Mouse (Mus musculus) hindbrain, embryonic 12.5 days (tissue): Measurements from ENCODE around the gene Zdhhc1. TPM values are rescaled to one million over a fixed set of nuclear protein-coding genes. Genes with fewer than 3 reads are reported as not detected.

Experiments used
- ATAC-seq: fragments of 200-750 bp; cut with Nextera tagmentation; 2 replicates; pipeline ENCODE4 v1.8.0; 2017; ENCODE audit warnings: moderate TSS enrichment; ENCODE audit not compliant: low FRiP score
- H3K27ac ChIP-seq: fragments of 300-500 bp; sonication (generic); 2 replicates; pipeline ENCODE4 v1.5.1; 2016; ENCODE audit warnings: mild to moderate bottlenecking
- H3K27me3 ChIP-seq: fragments of 300-500 bp; sonication (generic); 2 replicates; pipeline ENCODE4 v1.6.1; 2016; ENCODE audit warnings: mild to moderate bottlenecking
- H3K36me3 ChIP-seq: fragments of 300-500 bp; sonication (generic); 2 replicates; pipeline ENCODE4 v1.6.1; 2016; ENCODE audit warnings: mild to moderate bottlenecking
- H3K4me1 ChIP-seq: fragments of 300-500 bp; sonication (generic); 2 replicates; pipeline ENCODE4 v1.6.1; 2016
- H3K4me2 ChIP-seq: fragments of 300-500 bp; sonication (generic); replicated peaks from 2 replicates; pipeline ENCODE4 v1.6.1; 2016; ENCODE audit warnings: mild to moderate bottlenecking
- H3K4me3 ChIP-seq: fragments of 300-500 bp; sonication (generic); 2 replicates; pipeline ENCODE4 v1.5.1; 2016; ENCODE audit warnings: mild to moderate bottlenecking
- H3K9ac ChIP-seq: fragments of 300-500 bp; sonication (generic); 2 replicates; pipeline ENCODE4 v1.6.1; 2016; ENCODE audit warnings: mild to moderate bottlenecking, moderate library complexity
- H3K9me3 ChIP-seq: fragments of 300-500 bp; sonication (generic); replicated peaks from 2 replicates; pipeline ENCODE4 v1.6.1; 2016; ENCODE audit warnings: mild to moderate bottlenecking
- WGBS: fragments of 180-500 bp; shearing (Covaris S2); methylation state at CpG from one replicate; pipeline ENCODE4 v1.1.7; 2016; 5-methylcytosine and 5-hydroxymethylcytosine counted together
- polyA plus RNA-seq: library from polyadenylated mRNA; unstranded; fragments of >200 nt; fragmentation: Nextera tagmentation; extraction: Ambion mirVana; gene quantifications from 2 replicates; pipeline ENCODE4 v1.2.1, GENCODE M21; 2016

Gene Zdhhc1
- polyA plus RNA-seq, 1 experiment from 2014 or later, result 35.8 TPM

DNA sequence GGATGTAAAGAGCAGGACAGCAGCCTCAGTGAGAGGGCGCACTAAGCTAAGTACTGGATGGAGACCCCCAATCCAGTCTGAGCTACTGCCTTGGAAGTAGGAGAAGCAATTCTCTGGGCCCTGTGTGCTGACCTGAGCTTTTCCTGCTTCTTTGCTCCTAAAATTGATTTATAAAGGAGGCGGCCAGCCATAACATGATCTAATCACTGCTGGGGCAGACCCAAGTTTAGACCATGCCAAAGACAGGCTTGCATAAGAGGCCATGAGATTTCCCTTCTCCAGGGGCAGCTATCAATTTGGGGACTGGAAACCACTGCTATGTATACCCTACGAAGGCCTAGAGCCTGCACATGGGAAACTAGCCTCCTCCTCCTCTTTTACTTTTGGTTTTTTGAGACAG lies 32.6 kb upstream of the Zdhhc1 start:
- H3K4me3 ChIP-seq, result no peak overlapping the region
- no peak for ATAC-seq
- no peaks in the 10 kb centered on the region for H3K27me3 ChIP-seq
- H3K4me2 ChIP-seq, result no peak overlapping the region
- WGBS, result 87% methylated on average over 3 of the region's 3 CpGs
- H3K9me3 ChIP-seq, result no peaks in the 10 kb centered on the region
- peaks cover 47% of the 10 kb centered on the region for H3K36me3 ChIP-seq
- H3K9ac ChIP-seq, result no peak overlapping the region
- H3K27ac ChIP-seq, result no peak overlapping the region
- H3K4me1 ChIP-seq, result peaks cover 13% of the 10 kb centered on the region

GRCm38 (mm10) chr8:105528206-105528605 lies 31.5 kb upstream of the Zdhhc1 start:
- Histone ChIP-seq H3K4me1 (peaks cover 6% of the 10 kb centered on the region), H3K4me3 (no peak overlapping the region), H3K36me3 (peaks cover 57% of the 10 kb centered on the region), H3K9me3 (no peaks in the 10 kb centered on the region), H3K4me2 (no peak overlapping the region), H3K9ac (no peak overlapping the region), H3K27me3 (no peaks in the 10 kb centered on the region), H3K27ac (no peak overlapping the region)
- no peak for ATAC-seq
- WGBS, result 97% methylated on average over 1 of the region's 1 CpGs

- H3K4me3 ChIP-seq, result no peak overlapping the region
- H3K36me3 ChIP-seq, result peaks cover 67% of the 10 kb centered on the region
- WGBS, result 84% methylated on average over 2 of the region's 2 CpGs
- no peaks in the 10 kb centered on the region for H3K27me3 ChIP-seq
- 0 out of 2 replicates have a peak, but pooled peaks have one; percentile 38 for ATAC-seq
- H3K9me3 ChIP-seq, result no peaks in the 10 kb centered on the region
- peaks cover 5% of the 10 kb centered on the region; the same call in 1 of the 2 replicates for H3K4me1 ChIP-seq
- no peak overlapping the region for H3K9ac ChIP-seq
- H3K4me2 ChIP-seq, result no peak overlapping the region
- no peak overlapping the region for H3K27ac ChIP-seq
Measured at GRCm38 (mm10) chr8:105527110-105527509, 30.4 kb upstream of the Zdhhc1 start.

- H3K36me3 ChIP-seq, result peaks cover 43% of the 10 kb centered on the region
- H3K27me3 ChIP-seq, result peaks cover 3% of the 10 kb centered on the region
- no peak overlapping the region for H3K9ac ChIP-seq
- peaks cover 39% of the 10 kb centered on the region for H3K4me1 ChIP-seq
- WGBS, result 78% methylated on average over 9 of the region's 9 CpGs
- ATAC-seq, result no peak
- peak overlapping the region; percentile 46; the same call in 1 of the 2 replicates for H3K27ac ChIP-seq
- no peak overlapping the region for H3K4me2 ChIP-seq
- H3K9me3 ChIP-seq, result no peaks in the 10 kb centered on the region
- H3K4me3 ChIP-seq, result no peak overlapping the region
Measured at GRCm38 (mm10) chr8:105522890-105523289, 26.2 kb upstream of the Zdhhc1 start.

GRCm38 (mm10) chr8:105521995-105522769 lies 25.5 kb upstream of the Zdhhc1 start:
- no peak for ATAC-seq
- Histone ChIP-seq H3K27ac (peak overlapping the region; percentile 83; the same call in 1 of the 2 replicates), H3K4me1 (peaks cover 45% of the 10 kb centered on the region)

DNA sequence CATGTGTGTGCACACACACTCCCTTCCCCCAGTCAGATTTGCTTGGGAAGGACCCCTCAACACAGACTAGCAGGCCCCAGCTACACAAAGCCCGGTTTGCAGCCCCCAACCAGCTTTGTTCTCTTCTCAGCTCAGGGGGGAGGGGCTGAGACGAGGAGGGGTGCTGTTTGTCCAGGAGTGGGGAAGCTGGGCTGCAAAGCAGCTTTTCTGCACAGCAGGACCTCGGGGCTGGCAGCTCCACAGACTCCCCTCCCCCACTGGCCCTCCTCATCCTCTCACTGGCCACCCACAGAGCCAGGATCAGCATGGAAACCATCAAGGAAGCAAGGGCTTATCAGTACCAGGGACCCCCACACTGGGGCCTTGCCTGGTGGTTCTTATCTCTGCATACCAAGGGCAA lies 24.4 kb upstream of the Zdhhc1 start:
- H3K4me3 ChIP-seq, result 0 out of 2 replicates have a peak overlapping the region, but pooled peaks have one; percentile 6
- WGBS, result 2% methylated on average over 3 of the region's 3 CpGs
- peak; percentile 33; the same call in 1 of the 2 replicates for ATAC-seq
- peak overlapping the region; percentile 83 for H3K27ac ChIP-seq
- H3K27me3 ChIP-seq, result peaks cover 11% of the 10 kb centered on the region
- H3K9me3 ChIP-seq, result no peaks in the 10 kb centered on the region
- peaks cover 52% of the 10 kb centered on the region for H3K4me1 ChIP-seq
- peaks cover 37% of the 10 kb centered on the region for H3K36me3 ChIP-seq
- H3K9ac ChIP-seq, result peak overlapping the region; percentile 47
- H3K4me2 ChIP-seq, result peak overlapping the region; percentile 96

More at GRCm38 (mm10) chr8:105521995-105522769, 25.5 kb upstream of the Zdhhc1 start:
- Histone ChIP-seq H3K36me3 (peaks cover 39% of the 10 kb centered on the region), H3K9ac (no peak overlapping the region), H3K9me3 (no peaks in the 10 kb centered on the region), H3K27me3 (peaks cover 10% of the 10 kb centered on the region), H3K4me3 (no peak overlapping the region), H3K4me2 (no peak overlapping the region)
- 84% methylated on average over 21 of the region's 21 CpGs for WGBS

DNA sequence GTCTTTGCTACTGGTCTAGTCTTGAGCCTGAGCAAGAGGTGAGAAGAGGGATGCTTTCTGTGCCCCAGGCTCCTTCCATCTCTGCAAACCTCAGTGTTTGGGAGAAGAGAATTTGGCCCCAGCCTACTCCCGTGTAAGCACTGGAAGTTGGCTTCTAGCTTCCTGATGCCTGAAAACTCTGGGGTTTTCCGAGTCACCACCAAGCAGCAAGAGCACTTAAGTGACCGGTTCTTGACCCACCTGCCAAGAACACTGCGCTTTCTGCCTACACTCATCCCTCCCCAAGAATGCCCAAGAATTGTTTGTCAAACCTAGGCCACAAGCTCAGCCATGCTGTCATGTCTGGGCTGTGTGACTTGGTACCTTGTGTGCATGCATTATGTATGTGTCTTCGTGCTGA lies 23.8 kb upstream of the Zdhhc1 start:
- Histone ChIP-seq H3K9me3 (no peaks in the 10 kb centered on the region), H3K9ac (peak overlapping the region; percentile 47), H3K4me2 (peak overlapping the region; percentile 96), H3K4me3 (peak overlapping the region; percentile 66; the same call in 1 of the 2 replicates), H3K36me3 (peaks cover 37% of the 10 kb centered on the region), H3K27ac (peak overlapping the region; percentile 83), H3K4me1 (peaks cover 56% of the 10 kb centered on the region), H3K27me3 (peaks cover 11% of the 10 kb centered on the region)
- ATAC-seq, result no peak
- 19% methylated on average over 5 of the region's 5 CpGs for WGBS

DNA sequence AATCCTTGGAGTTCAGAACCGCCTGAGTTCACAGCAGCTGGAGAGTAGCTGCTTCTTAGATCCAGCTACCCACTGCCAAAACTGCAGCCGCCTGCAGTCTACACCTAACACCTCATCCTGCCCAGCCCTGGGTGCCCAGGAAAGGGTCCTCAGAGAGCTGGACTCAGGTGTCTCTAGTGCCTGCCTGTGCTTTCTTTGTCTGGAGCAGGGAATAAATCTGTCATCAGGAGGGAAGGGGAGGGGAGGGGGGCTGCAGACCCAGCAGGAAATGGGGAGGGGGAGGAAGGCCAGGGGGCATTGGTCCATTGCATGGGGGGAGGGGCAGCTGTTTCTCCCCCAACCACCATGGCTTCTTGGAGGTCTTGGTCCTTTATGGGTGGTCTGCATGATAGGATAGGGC lies 22.9 kb upstream of the Zdhhc1 start:
- Histone ChIP-seq H3K4me3 (peak overlapping the region; percentile 66), H3K9ac (peak overlapping the region; percentile 87), H3K4me1 (peaks cover 56% of the 10 kb centered on the region), H3K27me3 (peaks cover 20% of the 10 kb centered on the region), H3K9me3 (no peaks in the 10 kb centered on the region), H3K4me2 (peak overlapping the region; percentile 96), H3K27ac (peak overlapping the region; percentile 83), H3K36me3 (peaks cover 28% of the 10 kb centered on the region)
- no peak for ATAC-seq
- 2% methylated on average over 2 of the region's 2 CpGs for WGBS

DNA sequence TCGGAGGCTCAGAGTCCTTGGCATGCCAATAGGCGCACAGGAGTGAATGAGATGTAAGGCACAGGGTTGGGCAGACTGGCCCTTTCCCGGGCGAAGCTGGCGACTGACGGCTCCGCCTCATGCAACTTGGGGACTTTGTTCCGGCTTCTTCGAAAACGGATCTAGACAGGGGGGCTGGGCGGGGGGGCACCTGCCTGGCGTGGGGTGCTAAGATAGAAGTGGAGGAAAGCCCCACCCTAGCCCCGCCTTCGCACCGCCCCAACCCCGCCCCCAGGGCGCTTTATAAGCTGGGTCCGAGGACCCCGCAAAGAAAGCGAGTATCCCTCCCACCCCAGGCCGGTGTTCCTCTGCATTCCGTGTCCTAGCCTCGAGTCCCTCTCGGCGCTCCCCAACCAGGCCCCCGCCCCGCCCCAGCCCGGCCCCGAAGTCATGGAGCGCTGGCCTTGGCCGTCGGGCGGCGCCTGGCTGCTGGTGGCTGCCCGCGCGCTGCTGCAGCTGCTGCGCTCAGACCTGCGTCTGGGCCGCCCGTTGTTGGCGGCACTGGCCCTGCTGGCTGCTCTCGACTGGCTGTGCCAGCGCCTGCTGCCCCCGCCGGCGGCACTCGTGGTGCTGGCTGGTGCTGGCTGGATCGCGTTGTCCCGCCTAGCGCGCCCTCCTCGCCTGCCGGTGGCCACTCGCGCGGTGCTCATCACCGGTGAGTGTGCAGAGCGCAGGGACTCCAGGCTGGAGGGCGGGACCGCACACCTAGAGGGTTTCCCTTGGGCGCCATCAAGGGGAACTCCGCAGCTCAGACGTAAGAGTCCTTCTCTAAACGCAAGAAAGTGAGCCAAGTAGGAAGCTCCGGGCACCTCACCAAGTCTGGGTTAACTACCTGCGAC lies 22.0 kb upstream of the Zdhhc1 start, which contains the start of gene Hsd11b2:
Gene Hsd11b2 (plus strand): TSS at position 320 of the 878 bp plus-strand sequence.
- Histone ChIP-seq H3K27me3 (peaks cover 20% of the 10 kb centered on the region), H3K4me3 (peak within 1 kb of the TSS; percentile 66), H3K4me1 (peaks cover 56% of the 10 kb centered on the region), H3K9ac (peak within 1 kb of the TSS; percentile 87), H3K27ac (peak within 1 kb of the TSS; percentile 83), H3K4me2 (peak within 1 kb of the TSS; percentile 96), H3K36me3 (peaks cover 19% of the 10 kb centered on the region), H3K9me3 (no peaks in the 10 kb centered on the region)
- WGBS, result under 1% methylated on average over 66 of the region's 68 CpGs
- ATAC-seq, result peak; percentile 65

DNA sequence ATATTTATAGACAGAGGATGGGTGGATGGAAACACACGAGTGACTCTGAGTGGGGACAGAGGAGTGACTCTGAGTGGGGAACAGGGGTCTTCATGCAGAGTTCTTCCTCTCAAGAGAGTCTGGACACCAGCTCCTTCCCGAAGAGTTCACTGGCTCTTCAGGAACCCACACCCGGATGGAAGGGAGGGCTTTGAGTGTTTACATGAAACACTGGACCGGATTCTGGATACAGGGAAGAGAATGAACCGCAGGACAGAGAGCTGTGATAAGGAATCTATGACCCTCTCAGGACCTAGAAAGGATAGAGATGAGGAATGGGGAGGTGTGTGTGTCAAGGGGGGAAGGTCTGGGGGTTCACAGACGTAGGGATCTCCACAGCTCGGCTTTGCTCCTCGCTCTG lies 20.6 kb upstream of the Zdhhc1 start:
- Histone ChIP-seq H3K9ac (no peak overlapping the region), H3K4me3 (no peak overlapping the region), H3K36me3 (peaks cover 6% of the 10 kb centered on the region; the same call in 1 of the 2 replicates), H3K9me3 (no peaks in the 10 kb centered on the region), H3K4me1 (peaks cover 56% of the 10 kb centered on the region), H3K4me2 (no peak overlapping the region), H3K27me3 (peaks cover 20% of the 10 kb centered on the region), H3K27ac (no peak overlapping the region)
- 45% methylated on average over 8 of the region's 8 CpGs for WGBS
- ATAC-seq, result no peak

GRCm38 (mm10) chr8:105516018-105516645 lies 19.4 kb upstream of the Zdhhc1 start:
- ATAC-seq, result peak; percentile 58
- Histone ChIP-seq H3K9ac (peak overlapping the region; percentile 8; the same call in 1 of the 2 replicates), H3K36me3 (no peaks in the 10 kb centered on the region), H3K27ac (0 out of 2 replicates have a peak overlapping the region, but pooled peaks have one; percentile 5), H3K4me2 (peak overlapping the region; percentile 38), H3K4me1 (peaks cover 46% of the 10 kb centered on the region), H3K9me3 (no peaks in the 10 kb centered on the region), H3K4me3 (peak overlapping the region; percentile 4; the same call in 1 of the 2 replicates), H3K27me3 (peaks cover 20% of the 10 kb centered on the region)
- WGBS, result 13% methylated on average over 12 of the region's 12 CpGs
